Mouse (Mus musculus) thymus, postnatal 36 days (tissue): Measurements from ENCODE around the gene Gabbr2.

Experiments
- DNase-seq, 2 experiments: peaks; one replicate each; pipeline ENCODE4 v3.0.0; 2022; ENCODE audit warnings: mixed read lengths in 2 of 2

The Gabbr2 gene

DNA sequence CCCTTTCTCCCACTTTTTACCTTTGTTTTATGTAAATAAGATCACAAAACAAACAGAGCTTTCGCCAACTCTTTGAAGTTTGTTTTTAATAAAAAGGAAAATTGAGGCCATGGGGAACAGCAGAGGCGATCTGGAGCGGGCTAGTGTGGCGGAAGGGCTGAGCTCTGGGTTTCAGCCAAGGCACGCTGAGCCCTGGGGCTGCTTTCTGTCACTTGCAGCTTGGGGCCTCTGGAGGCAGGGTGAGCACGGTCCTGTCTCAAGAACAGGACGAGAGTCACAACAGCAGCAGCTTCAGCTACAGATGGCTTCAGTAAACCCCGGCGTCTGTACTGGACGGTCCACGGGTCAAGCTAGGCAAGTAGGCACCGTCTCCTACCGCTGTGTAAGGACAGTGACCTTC, 132.8 kb downstream of the Gabbr2 start:
- DNase-seq, result no peak

DNA sequence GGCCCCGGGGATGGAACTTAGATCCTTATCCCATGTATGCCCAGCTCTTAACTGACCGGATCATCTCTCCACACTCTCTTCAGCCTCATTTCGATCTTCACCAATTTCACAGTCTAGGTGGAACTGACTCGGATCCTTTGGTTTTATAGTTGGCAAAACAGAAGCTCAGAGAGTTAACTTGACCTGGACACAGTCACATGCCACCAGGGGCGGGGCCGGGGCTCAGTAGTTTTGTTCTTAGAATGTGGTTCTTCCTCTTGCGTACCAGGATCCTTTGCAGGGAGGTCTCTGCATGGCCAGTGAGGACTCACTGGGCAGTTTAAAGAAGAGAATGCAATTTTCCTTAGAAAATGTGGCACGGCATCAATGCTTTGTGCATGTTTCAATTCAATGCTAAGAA, 135.5 kb downstream of the Gabbr2 start:
- no peak for DNase-seq

DNA sequence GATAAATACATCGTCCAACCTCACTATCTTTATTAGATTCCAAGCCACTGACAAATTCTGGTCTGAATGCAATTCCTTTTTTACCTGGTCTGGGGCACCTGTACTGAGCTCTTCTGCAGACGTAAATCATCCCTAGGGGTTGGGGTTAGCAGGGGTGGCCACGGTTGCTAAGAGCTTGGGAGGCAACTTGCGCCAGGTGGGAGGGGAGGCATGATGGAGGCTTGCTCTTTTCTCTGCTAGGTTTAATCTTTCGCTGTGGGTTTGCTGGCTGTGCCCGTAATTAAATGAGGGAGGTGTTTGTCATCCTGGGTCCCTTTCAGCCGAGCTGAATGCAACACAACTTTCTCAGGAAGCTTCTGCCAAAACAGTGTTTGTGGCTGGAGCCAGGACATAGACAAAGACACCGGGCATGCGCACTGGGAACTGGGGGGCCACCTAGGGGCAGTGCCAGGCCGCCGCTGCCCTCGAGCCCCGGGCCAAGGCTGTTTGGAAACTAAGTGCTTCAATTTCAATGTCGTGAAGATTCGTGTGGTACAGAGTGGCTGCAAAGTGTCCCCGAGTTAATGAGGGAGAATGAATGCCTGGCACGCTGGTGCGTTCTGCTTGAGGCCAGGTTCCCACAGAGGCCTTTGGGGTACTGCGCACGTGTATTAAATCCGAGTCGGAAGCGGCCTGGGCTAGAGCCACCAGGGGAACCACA, 136.8 kb downstream of the Gabbr2 start:
- DNase-seq, result no peak

GRCm38 (mm10) chr4:46853852-46854460, 137.7 kb downstream of the Gabbr2 start:
- DNase-seq, result no peak

GRCm38 (mm10) chr4:46847745-46848144, 143.9 kb downstream of the Gabbr2 start:
- DNase-seq, result no peak

- no peak for DNase-seq
These were observed 145.3 kb downstream of the Gabbr2 start for GRCm38 (mm10) chr4:46846396-46846795.

GRCm38 (mm10) chr4:46844982-46845643, 146.6 kb downstream of the Gabbr2 start:
- DNase-seq, result peak in 1 of 2 experiments; percentile 42

- DNase-seq, result no peak
These were observed 147.1 kb downstream of the Gabbr2 start for GRCm38 (mm10) chr4:46844567-46844966.

DNA sequence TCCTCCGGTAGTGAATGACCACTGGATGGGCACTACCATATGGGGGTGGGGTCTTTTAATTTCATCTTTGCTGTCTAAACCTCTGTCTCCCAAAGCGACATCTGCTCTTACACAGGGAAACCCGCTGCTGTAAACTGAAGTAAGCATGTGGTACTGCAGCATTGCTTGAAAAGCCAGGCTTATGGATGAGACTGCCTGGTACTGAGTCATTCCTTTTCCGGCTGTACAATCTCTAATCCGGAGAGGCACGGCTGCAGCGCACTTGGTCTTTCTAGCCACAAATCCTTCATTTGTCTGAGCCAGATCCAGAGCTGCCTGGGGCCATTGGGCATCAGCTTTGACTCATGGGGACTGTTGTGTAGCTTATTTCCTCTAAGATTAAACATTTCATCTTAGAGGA, 149.1 kb downstream of the Gabbr2 start:
- no peak for DNase-seq

DNA sequence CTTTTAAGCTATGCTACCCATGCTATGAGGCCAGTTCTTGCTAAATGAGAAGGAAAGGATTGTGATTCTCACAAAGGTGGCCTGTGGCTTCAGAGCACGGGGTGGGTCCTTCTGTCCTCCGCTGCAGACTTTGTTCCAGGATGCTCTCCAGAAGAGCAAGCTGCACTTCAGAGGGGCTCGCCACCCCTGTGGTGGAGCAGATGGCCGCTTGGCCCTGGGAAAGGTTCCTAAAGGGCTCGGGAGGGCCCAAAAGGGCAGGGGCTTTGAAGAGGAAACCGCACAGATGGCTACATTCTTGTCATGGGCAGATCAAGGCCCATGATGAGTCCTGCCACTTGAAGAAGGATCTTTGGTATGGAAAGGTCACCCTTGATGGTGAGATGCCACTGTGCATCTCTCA, 151.5 kb downstream of the Gabbr2 start:
- DNase-seq, result no peak

DNA sequence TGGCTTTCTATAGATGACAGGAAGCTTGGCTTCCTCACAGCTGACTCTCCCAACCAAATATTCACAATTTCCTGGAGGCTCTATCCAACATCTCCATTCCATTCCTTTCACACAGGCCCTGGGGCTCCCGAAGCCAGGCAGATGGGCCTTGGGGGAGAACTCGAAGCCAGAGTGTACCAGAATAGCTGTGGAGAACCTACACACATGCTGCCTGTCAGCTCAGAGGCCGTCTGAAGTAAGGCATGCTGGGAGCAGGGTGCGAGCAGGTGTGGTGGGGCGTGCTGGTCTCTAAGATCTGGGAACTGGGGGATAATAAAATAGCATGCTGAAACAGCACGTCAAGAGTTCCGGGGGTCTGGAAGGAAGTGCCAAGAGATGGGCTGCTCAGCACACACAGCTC, 154.3 kb downstream of the Gabbr2 start:
- no peak for DNase-seq

- DNase-seq, result no peak
These were observed 155.6 kb downstream of the Gabbr2 start for GRCm38 (mm10) chr4:46836065-46836464.

DNA sequence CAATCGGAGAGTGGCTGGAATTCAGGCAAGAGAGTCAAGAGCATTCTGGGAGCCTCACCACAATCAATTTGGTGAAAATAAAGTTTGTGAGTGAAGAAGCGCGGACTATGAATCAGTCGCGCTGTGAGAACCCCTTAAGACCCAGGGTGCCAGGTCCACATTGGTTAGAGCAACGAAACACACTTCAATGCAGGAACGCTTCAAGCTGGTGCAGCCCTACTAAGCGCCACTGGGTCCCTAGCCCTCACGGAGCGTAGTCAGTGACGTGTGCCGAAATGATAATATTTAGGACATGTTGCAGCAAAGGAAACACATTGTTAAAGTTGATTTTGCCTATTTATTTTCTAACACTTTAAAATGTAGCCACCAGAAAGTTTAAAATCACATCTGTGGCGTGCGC, 156.6 kb downstream of the Gabbr2 start:
- no peak for DNase-seq

DNA sequence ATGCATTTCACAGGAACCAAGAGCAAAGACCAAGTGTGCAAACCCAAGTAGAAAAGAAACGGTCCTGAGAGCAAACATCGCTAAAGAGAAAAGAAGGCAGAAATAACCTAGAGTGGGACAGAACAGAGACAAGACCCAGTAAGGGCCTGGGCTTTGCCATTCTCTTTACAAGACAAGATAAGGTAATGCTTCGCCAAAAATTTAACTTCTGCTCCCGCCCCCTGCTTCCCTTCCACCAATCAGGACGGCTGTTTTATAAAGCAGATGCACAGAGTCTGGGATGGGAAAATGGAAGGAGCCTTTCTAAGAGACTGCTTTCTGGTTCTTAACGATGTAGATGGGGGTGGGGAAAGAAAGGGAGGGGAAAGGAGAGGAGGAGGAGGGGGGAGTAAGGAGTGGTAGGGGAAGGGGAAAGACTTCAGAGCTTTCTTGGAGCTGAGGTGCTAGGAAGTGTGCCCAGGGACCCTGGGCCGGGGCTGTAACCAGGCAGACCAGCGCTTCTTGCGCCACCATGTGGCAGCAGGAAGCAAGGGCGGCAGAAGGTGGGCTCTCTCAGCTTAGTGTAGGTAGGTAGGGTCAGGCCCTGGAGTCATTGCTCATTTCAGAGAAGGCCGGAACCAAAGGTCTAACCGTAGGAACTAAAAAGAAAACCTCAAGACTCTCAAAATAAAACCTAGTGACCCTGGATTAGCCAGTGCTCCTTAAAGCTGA, 158.7 kb downstream of the Gabbr2 start:
- peak; percentile 29 to 34 for DNase-seq

GRCm38 (mm10) chr4:46829656-46830055, 162.0 kb downstream of the Gabbr2 start:
- no peak for DNase-seq

- no peak for DNase-seq
These were observed 163.5 kb downstream of the Gabbr2 start for GRCm38 (mm10) chr4:46828141-46828571.

- no peak for DNase-seq
These were observed 164.2 kb downstream of the Gabbr2 start for GRCm38 (mm10) chr4:46827471-46827870.

DNA sequence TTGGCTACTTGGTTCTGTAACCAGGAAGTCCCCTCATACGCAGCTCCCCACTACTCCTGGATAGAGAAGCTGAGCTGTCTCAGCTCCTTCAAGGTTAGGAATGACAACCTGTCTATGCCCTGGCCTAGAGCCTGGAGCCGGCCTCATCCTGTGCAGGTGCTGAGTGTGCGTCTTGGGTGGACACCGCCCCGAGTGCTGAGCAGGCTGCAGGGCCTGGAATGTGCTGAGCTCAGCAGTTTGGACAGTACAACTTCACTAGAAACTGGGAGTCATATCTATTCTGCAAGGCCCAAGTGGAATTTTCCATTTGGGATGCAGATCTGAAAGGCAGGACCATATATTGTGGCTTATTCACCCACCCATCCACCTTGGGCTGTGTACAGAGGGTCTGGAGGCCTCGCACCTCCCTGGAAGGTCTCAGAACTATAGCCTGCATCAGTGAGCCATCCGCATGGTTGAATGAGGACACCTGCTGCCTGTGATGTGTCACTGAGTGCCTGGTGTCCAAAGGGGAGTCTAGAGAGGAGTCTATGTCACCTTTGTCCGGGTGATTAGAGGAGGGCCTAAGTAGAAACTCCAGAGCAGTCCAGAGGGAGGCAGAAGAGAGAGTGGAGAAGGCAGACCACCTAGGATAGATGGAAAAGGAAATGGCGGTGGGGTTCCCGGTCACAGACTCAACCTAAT, 165.7 kb downstream of the Gabbr2 start:
- DNase-seq, result no peak

- DNase-seq, result no peak
These were observed 167.9 kb downstream of the Gabbr2 start for GRCm38 (mm10) chr4:46823738-46824137.

- no peak for DNase-seq
These were observed 170.0 kb downstream of the Gabbr2 start for GRCm38 (mm10) chr4:46821709-46822108.

- no peak for DNase-seq
These were observed 176.7 kb downstream of the Gabbr2 start for GRCm38 (mm10) chr4:46814954-46815353.

DNA sequence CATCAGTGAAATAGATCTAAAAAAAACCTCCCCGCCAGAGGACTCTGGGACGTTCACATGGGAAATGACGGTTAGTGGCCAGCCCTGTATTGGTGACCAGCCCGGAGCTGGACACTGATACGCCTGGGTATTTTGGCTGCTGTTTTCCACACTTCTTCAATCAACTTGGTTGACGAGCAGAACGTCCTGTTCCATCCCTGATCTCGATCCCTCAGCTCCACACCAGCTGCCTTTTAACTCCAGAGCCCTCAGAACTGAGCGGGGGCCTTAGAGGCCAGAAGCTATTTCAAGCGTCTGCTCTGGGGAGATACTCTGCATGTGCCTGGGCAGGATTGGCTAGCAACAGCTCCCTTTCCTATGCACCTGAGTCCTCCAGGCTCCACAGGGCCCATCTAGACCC, 177.4 kb downstream of the Gabbr2 start:
- DNase-seq, result no peak

DNA sequence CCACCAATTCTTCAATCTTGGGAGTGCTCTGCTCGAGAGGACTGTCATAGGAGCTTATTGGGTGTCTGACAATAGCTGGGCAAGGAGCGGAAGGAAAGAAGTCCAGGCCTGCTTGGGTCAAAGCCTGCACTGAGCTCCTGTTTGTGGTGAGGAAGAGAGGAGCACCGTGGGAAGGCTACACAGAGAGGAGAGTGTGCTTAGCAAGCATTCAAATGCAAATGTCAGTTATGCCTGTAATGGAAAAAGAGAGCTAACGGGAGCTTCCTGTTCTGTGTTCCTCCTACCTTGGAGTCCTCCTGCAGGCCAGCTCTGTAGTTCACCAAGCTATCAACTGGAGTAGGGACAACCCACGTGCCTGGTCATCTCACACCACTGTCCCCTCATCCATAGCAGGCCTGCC, 180.5 kb downstream of the Gabbr2 start:
- DNase-seq, result no peak
